In genomic region chr9:35354652-35355130, GRCm38 (mm10) we compare ENCODE assay signal across 11 mouse cellular contexts.
DNase-seq lines count a peak whose midpoint lies in the region; ATAC-seq lines count a peak whose summit lies in the region.
"Had no signal": no experiment of that assay in that cellular context is flagged by ENCODE, and none has a peak within 500 bp of the region (broad histone marks: within the 10 kb centered on the region; RNA-seq: fewer than 3 reads in every experiment).

No protein-coding gene starts in this region.

- ATAC-seq in heart, embryonic 16.5 days (replicated peaks; ENCODE audit: extremely low read depth, insufficient read depth, low FRiP score) = peak; percentile 77
- ATAC-seq in neural tube, embryonic 14.5 days (ENCODE audit: low read depth) = peak; percentile 41; the same call in 1 of the 2 replicates
- no peak; the same call in 1 of the 2 replicates for ATAC-seq in neural tube, embryonic 15.5 days (ENCODE audit: low FRiP score)

- no peak overlapping the region for H3K9ac ChIP-seq in heart, embryonic 16.5 days (ENCODE audit: low read length)
- H3K9ac ChIP-seq in neural tube, embryonic 14.5 days (replicated peaks; ENCODE audit: low read depth, low read length) = no peak overlapping the region
- no peak overlapping the region for H3K9ac ChIP-seq in neural tube, embryonic 15.5 days (replicated peaks)

- H3K27ac ChIP-seq in heart, embryonic 16.5 days (ENCODE audit: low read length) = peak overlapping the region; percentile 51; the same call in 1 of the 2 replicates
- H3K27ac ChIP-seq in neural tube, embryonic 14.5 days (ENCODE audit: low read depth, low read length) = no peak overlapping the region
- no peak overlapping the region for H3K27ac ChIP-seq in neural tube, embryonic 15.5 days (replicated peaks)
- H3K27ac ChIP-seq in limb, embryonic 10.5 days = peak overlapping the region; percentile 61; the same call in 1 of the 2 replicates

- no peaks in the 10 kb centered on the region for H3K9me3 ChIP-seq in heart, embryonic 16.5 days (replicated peaks; ENCODE audit: control insufficient read depth, low read length)
- no peaks in the 10 kb centered on the region for H3K9me3 ChIP-seq in neural tube, embryonic 14.5 days (ENCODE audit: control insufficient read depth, low read length)
- H3K9me3 ChIP-seq in neural tube, embryonic 15.5 days (replicated peaks) = no peaks in the 10 kb centered on the region
- H3K9me3 ChIP-seq in limb, embryonic 10.5 days (replicated peaks) = no peaks in the 10 kb centered on the region

- no peak overlapping the region for H3K4me3 ChIP-seq in heart, embryonic 16.5 days (ENCODE audit: low read length)
- no peak overlapping the region for H3K4me3 ChIP-seq in neural tube, embryonic 14.5 days (ENCODE audit: low read depth, low read length)
- H3K4me3 ChIP-seq in neural tube, embryonic 15.5 days (replicated peaks) = no peak overlapping the region
- H3K4me3 ChIP-seq in limb, embryonic 10.5 days = no peak overlapping the region
- H3K4me3 ChIP-seq: erythroblast, embryonic 14.5 days had no signal

- no peak overlapping the region for H3K4me2 ChIP-seq in heart, embryonic 16.5 days (ENCODE audit: low read depth, low read length)
- H3K4me2 ChIP-seq in neural tube, embryonic 14.5 days (ENCODE audit: low read depth, low read length) = no peak overlapping the region
- H3K4me2 ChIP-seq in neural tube, embryonic 15.5 days = no peak overlapping the region

- 34% methylated on average over 7 of the region's 7 CpGs for WGBS in heart, embryonic 16.5 days
- WGBS in neural tube, embryonic 14.5 days = 62% methylated on average over 7 of the region's 7 CpGs
- WGBS in neural tube, embryonic 15.5 days = 55% methylated on average over 7 of the region's 7 CpGs
- WGBS in limb, embryonic 10.5 days = 74% methylated on average over 7 of the region's 7 CpGs

- no peaks in the 10 kb centered on the region for H3K27me3 ChIP-seq in heart, embryonic 16.5 days (ENCODE audit: control insufficient read depth, insufficient read depth, low read length)
- no peaks in the 10 kb centered on the region for H3K27me3 ChIP-seq in neural tube, embryonic 14.5 days (ENCODE audit: control insufficient read depth, insufficient read depth, low read length)
- H3K27me3 ChIP-seq in neural tube, embryonic 15.5 days (replicated peaks) = 0 out of 2 replicates have a peak, but pooled peaks cover 5% of the 10 kb centered on the region
- no peaks in the 10 kb centered on the region for H3K27me3 ChIP-seq in limb, embryonic 10.5 days (ENCODE audit: low read depth, poor library complexity, severe bottlenecking)

- no peak for DNase-seq in heart, adult 9 months (ENCODE audit: low spot score in 2 of 2)
- DNase-seq in limb, embryonic 10.5 days (ENCODE audit: low spot score) = no peak
- DNase-seq in natural killer cell, adult 2 months (ENCODE audit: low spot score in 2 of 2) = no peak
- no peak for DNase-seq in spleen, postnatal 14 days (ENCODE audit: low spot score in 2 of 2)
- DNase-seq in adrenal gland, postnatal 25 days = no peak
- DNase-seq: heart, adult 18-20 months; right cerebral cortex, postnatal 14 days had no signal

- H3K4me1 ChIP-seq in heart, embryonic 16.5 days (ENCODE audit: control insufficient read depth, insufficient read depth, low read length) = peaks cover 11% of the 10 kb centered on the region
- H3K4me1 ChIP-seq in neural tube, embryonic 14.5 days (ENCODE audit: control insufficient read depth, insufficient read depth, low read length) = no peaks in the 10 kb centered on the region
- peaks cover 6% of the 10 kb centered on the region for H3K4me1 ChIP-seq in neural tube, embryonic 15.5 days
- peaks cover 18% of the 10 kb centered on the region for H3K4me1 ChIP-seq in limb, embryonic 10.5 days

- H3K36me3 ChIP-seq in heart, embryonic 16.5 days (ENCODE audit: control insufficient read depth, insufficient read depth) = no peaks in the 10 kb centered on the region
- H3K36me3 ChIP-seq in neural tube, embryonic 14.5 days (ENCODE audit: control insufficient read depth, insufficient read depth, low read length) = no peaks in the 10 kb centered on the region
- H3K36me3 ChIP-seq in neural tube, embryonic 15.5 days = no peaks in the 10 kb centered on the region
- H3K36me3 ChIP-seq in limb, embryonic 10.5 days = no peaks in the 10 kb centered on the region

Comparison
In these comparisons a context has a peak if more than half of its experiments do, and no peak if none do; other contexts are left out.
1. H3K27ac ChIP-seq: peak in heart, embryonic 16.5 days (single experiment) and limb, embryonic 10.5 days (single experiment); none in neural tube, embryonic 14.5 days (single experiment) and neural tube, embryonic 15.5 days (single experiment).